Mouse (Mus musculus) kidney, embryonic 14.5 days (tissue): ENCODE data around the gene Gm10959. TPM values are rescaled to one million over a fixed set of nuclear protein-coding genes. Genes with fewer than 3 reads are reported as not detected.

Experiments
- ATAC-seq: fragments of 200-750 bp; cut with Nextera tagmentation; 2 replicates; pipeline ENCODE4 v1.8.0; 2017; ENCODE audit warnings: moderate number of reproducible peaks, mild to moderate bottlenecking, moderate TSS enrichment, moderate library complexity; ENCODE audit not compliant: low FRiP score, low TSS enrichment
- H3K27ac ChIP-seq: fragments of 300-500 bp; sonication (generic); 2 replicates; pipeline ENCODE4 v1.5.1; 2014; ENCODE audit warnings: low read depth, mild to moderate bottlenecking, low read length, moderate library complexity, mixed read lengths
- H3K27me3 ChIP-seq: fragments of 300-500 bp; sonication (generic); 2 replicates; pipeline ENCODE4 v1.6.1; 2014; ENCODE audit warnings: mild to moderate bottlenecking, low read length; ENCODE audit not compliant: control insufficient read depth, insufficient read depth
- H3K36me3 ChIP-seq: fragments of 300-500 bp; sonication (generic); 2 replicates; pipeline ENCODE4 v1.6.1; 2014; ENCODE audit warnings: low read length, mixed read lengths; ENCODE audit not compliant: control insufficient read depth, insufficient read depth
- H3K4me1 ChIP-seq: fragments of 300-500 bp; sonication (generic); 2 replicates; pipeline ENCODE4 v1.6.1; 2014; ENCODE audit warnings: low read length, mixed read lengths; ENCODE audit not compliant: control insufficient read depth, insufficient read depth
- H3K4me2 ChIP-seq: fragments of 300-500 bp; sonication (generic); replicated peaks from 2 replicates; pipeline ENCODE4 v1.6.1; 2014; ENCODE audit warnings: low read depth, mild to moderate bottlenecking, low read length
- H3K4me3 ChIP-seq: fragments of 300-500 bp; sonication (generic); 2 replicates; pipeline ENCODE4 v1.5.1; 2014; ENCODE audit warnings: mild to moderate bottlenecking, low read length
- H3K9ac ChIP-seq: fragments of 300-500 bp; sonication (generic); 2 replicates; pipeline ENCODE4 v1.6.1; 2014; ENCODE audit warnings: low read depth, mild to moderate bottlenecking, low read length, moderate library complexity
- H3K9me3 ChIP-seq: fragments of 300-500 bp; sonication (generic); 2 replicates; pipeline ENCODE4 v1.6.1; 2016; ENCODE audit warnings: low read length; ENCODE audit not compliant: control insufficient read depth
- WGBS: fragments of 180-500 bp; shearing (Covaris S2); extraction: QIAGEN DNeasy Blood & Tissue Kit; methylation state at CpG from one replicate; pipeline ENCODE4 v1.1.7; 2014; 5-methylcytosine and 5-hydroxymethylcytosine counted together
- polyA plus RNA-seq: library from polyadenylated mRNA; unstranded; fragments of >200 nt; fragmentation: Nextera tagmentation; extraction: Ambion mirVana; gene quantifications from 2 replicates; pipeline ENCODE4 v1.2.1, GENCODE M21; 2014

Gm10959 gene
- polyA plus RNA-seq, 1 experiment from 2014 or later, result not detected

DNA sequence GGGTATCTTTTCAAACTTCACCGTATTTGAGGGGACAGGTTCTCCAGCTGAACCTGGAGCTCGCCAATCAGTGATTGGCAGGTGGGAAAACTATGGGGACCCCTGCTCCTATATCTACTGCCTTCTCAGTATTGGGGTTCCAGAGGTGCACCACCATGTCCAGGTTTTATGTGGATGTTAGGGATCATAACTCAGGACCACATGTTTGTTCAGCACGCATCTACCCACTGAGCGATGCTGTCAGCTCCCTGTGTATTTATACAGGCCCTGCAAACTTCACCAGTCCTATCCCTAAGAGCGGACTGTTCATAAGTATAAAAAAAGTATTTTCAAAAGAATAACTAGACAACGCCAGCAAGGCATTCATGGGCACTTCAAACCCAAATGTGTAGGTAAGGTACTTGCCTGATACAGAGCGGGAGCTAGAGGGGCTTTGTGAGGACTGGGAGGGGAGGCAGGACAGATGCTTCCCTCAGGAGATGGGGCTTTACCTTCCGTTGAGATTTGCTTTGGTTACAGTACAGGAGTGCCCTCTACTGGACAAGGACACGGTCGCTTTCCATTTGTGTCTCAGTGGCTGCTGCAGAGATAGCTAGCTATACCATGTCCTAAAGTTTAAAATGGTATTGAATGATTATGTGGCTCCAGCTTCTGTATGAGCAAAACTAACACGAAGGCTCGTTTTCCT lies 15.3 kb downstream of the Gm10959 start:
- H3K27me3 ChIP-seq, result no peaks in the 10 kb centered on the region
- no peaks in the 10 kb centered on the region for H3K36me3 ChIP-seq
- 45% methylated on average over 12 of the region's 12 CpGs for WGBS
- H3K9me3 ChIP-seq, result no peaks in the 10 kb centered on the region
- H3K4me2 ChIP-seq, result no peak overlapping the region
- H3K27ac ChIP-seq, result no peak overlapping the region
- no peaks in the 10 kb centered on the region for H3K4me1 ChIP-seq
- 0 out of 2 replicates have a peak, but pooled peaks have one; percentile 52 for ATAC-seq
- H3K4me3 ChIP-seq, result no peak overlapping the region
- H3K9ac ChIP-seq, result no peak overlapping the region

DNA sequence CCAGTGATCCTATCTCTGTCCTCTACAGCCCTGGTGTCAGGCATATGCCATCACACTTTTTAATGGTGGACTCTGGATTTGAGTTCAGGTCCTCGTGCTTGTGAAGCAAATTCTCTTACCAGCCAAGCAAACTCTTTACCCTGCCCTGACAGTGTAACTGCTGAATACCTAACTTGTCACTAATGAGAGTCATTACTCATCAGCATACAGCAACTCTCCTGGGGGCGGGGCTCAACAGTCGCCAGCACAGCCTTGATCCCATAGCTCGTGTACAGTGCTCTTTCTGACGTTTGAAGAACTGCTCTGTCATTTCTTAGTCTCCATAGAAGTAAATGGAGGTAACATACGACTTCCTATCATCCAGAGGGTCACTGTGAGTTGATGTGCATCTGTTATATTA lies 20.9 kb downstream of the Gm10959 start:
- H3K9me3 ChIP-seq, result no peaks in the 10 kb centered on the region
- H3K4me2 ChIP-seq, result no peak overlapping the region
- H3K4me1 ChIP-seq, result no peaks in the 10 kb centered on the region
- H3K27me3 ChIP-seq, result no peaks in the 10 kb centered on the region
- no peak overlapping the region for H3K9ac ChIP-seq
- no peaks in the 10 kb centered on the region for H3K36me3 ChIP-seq
- 65% methylated on average over 6 of the region's 6 CpGs for WGBS
- no peak overlapping the region for H3K4me3 ChIP-seq
- H3K27ac ChIP-seq, result no peak overlapping the region
- ATAC-seq, result no peak

DNA sequence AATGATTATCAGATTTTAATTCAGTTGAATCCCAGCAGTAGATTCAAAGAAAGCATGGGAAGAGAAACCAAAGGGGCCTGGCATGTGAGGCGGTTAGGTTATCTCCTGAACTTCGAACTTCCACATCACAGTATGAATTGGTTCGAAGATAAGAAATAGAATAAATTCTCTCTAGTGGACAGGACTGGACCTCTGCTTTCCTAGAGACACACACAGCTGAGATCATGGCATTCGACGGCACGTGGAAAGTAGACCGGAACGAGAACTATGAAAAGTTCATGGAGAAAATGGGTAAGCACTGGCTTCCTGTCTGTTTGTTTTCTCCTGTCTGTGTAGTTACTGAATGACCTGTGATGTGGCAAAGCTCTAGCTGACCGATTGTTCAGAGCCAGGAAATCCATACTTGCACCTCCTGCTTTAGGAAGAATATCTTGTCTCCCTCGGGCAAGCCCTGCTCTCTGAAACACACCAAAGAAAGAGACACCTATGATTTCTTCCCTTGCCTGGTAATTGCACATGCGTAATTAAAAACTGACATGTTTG lies 23.9 kb downstream of the Gm10959 start:
- H3K4me3 ChIP-seq, result no peak overlapping the region

DNA sequence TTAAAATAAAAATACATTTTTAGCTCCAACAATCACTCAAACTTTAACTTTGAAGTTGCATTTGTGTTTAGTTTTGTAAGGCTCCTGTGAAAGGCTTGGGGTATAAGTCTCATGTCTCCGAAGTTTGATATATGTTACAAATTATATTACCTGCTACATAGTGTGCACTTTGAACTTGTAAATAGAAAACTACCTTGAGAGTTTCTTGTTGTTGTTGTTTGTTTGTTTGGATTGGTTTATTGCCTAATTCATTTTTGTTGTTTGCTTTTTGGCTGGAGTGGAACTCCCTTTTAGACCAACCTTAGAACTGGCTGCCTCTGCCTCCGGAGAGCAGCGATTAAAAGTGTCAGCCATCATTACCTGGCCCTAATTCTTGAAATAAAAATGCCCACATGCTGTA lies 24.4 kb downstream of the Gm10959 start, which contains the start of gene Fabp2:
Gene Fabp2 (plus strand): TSS at position 301 of the 400 bp plus-strand sequence.
- H3K27ac ChIP-seq, result no peak within 1 kb of the TSS
- no peaks in the 10 kb centered on the region for H3K4me1 ChIP-seq
- ATAC-seq, result no peak
- no peaks in the 10 kb centered on the region for H3K9me3 ChIP-seq
- no peak within 1 kb of the TSS for H3K4me2 ChIP-seq
- no peaks in the 10 kb centered on the region for H3K27me3 ChIP-seq
- 87% methylated on average over 3 of the region's 3 CpGs for WGBS
- H3K9ac ChIP-seq, result no peak within 1 kb of the TSS
- H3K36me3 ChIP-seq, result no peaks in the 10 kb centered on the region
- H3K4me3 ChIP-seq, result no peak within 1 kb of the TSS

More for the DNA sequence above, 23.9 kb downstream of the Gm10959 start:
- no peak overlapping the region for H3K4me2 ChIP-seq
- H3K27ac ChIP-seq, result no peak overlapping the region
- H3K36me3 ChIP-seq, result no peaks in the 10 kb centered on the region
- H3K9me3 ChIP-seq, result no peaks in the 10 kb centered on the region
- no peaks in the 10 kb centered on the region for H3K27me3 ChIP-seq
- H3K9ac ChIP-seq, result no peak overlapping the region
- 84% methylated on average over 11 of the region's 11 CpGs for WGBS
- ATAC-seq, result no peak
- H3K4me1 ChIP-seq, result no peaks in the 10 kb centered on the region

DNA sequence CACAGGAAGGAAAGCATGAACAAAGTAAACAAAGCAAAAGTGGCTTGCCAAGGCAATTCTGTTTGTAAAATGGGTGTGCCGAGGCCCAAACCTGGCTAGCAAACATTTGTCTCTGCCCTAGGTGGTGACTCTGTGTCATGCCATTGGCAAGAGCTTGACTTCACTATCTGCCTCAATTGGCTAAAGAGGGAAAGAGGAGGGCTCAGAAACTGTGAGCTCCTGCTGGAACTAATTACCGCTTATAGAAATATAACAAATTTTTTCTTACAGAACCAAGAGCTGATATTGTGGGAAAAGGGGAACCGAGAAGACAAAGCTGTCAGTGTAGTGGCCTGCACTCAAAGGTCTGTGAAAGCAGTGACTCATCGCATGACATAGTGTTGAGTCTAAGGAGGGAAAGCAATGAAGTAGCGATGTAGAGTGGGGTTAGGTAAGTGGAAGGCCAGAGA lies 30.8 kb downstream of the Gm10959 start:
- Histone ChIP-seq H3K4me2 (no peak overlapping the region), H3K36me3 (no peaks in the 10 kb centered on the region), H3K4me1 (no peaks in the 10 kb centered on the region), H3K9me3 (no peaks in the 10 kb centered on the region), H3K27ac (no peak overlapping the region), H3K4me3 (no peak overlapping the region), H3K27me3 (no peaks in the 10 kb centered on the region), H3K9ac (no peak overlapping the region)
- ATAC-seq, result no peak
- WGBS, result 85% methylated on average over 5 of the region's 5 CpGs

DNA sequence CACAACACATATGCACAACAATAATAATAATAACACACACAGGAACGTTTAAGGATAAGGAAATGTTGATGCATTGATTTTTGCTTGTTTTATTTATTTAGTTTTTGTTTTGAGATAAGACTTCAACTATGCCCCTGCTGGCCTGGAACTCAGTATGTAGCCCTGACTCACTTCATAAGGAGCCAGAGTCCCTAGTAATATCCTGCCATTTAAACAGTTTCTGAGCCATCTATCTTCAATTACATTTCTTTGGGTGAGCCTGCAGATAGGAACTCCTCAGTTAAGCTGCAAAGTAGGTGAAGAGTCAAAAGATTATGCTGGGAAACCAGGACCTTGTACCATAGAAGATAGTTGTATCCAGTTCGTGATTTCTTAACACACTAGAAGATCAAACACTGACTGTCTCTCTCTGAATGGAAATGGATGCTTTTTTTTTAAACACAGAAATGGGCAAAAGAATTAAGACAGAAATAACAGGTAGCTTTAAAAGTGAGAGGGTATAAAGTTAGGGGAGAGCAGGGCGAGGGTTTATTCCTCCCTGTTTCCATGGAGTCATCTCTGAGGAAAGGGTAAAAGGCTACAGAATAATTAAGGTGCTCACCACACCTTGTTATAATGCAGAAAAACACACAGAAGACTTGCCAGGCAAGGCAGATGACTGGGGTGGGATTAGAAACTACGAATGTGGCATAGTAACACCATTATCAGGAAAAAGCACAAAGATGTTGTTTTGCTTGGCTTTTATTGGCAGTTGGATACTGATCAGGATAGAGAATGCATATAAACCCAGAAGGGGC lies 31.5 kb downstream of the Gm10959 start:
- Histone ChIP-seq H3K27me3 (no peaks in the 10 kb centered on the region), H3K4me1 (no peaks in the 10 kb centered on the region), H3K9ac (no peak overlapping the region), H3K4me3 (no peak overlapping the region), H3K27ac (no peak overlapping the region), H3K36me3 (no peaks in the 10 kb centered on the region), H3K4me2 (no peak overlapping the region), H3K9me3 (no peaks in the 10 kb centered on the region)
- 85% methylated on average over 4 of the region's 4 CpGs for WGBS
- ATAC-seq, result no peak

DNA sequence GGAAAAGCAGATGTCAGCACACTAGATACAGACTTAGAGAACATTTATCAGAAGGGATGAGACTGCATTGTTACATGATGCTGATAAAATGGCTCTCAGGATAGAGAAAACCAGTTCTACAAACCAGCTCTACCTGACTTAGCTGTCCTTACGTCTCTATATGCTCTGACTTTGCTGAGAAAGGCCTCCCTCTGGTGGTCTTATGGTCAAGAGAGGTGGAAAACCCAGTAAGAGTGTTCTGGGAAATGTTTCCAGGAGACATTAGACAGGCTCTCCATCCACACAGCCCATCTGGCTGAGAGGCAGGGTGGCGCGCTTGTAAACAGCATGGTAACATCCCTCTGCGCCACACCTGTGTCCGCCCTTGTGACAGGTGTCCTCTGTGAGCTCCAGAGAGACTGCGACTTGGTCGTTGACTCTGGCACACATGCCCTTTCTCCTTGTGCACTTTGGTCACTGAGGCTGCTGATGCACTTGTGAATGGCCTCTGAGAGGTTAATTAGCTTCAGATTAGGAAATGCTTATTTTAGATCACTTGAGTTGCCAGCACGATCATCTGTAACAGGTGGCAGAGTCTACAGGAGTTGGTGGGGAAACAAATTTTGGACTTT lies 40.4 kb downstream of the Gm10959 start:
- WGBS, result 87% methylated on average over 8 of the region's 8 CpGs
- no peak overlapping the region for H3K4me2 ChIP-seq

DNA sequence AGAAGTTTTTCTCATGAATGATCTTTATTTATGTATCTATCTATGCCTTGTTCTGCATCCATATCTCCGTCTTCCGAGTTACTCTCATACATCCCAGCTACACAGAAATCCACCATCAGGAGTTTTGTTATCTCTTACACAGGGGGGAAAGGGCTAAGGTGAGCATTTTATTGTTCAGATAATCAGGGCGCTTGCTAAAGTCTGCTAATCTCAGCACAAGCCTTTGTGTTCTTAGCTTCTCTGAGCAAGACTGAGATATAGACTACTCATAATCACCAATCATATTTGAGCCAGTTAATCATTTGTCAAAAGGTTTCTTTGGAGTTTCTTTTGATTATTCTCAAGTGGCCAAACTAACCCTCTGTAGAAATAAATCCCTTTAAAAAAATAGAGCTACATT lies 41.6 kb downstream of the Gm10959 start:
- no peaks in the 10 kb centered on the region for H3K27me3 ChIP-seq
- H3K27ac ChIP-seq, result no peak overlapping the region
- H3K4me3 ChIP-seq, result no peak overlapping the region
- H3K36me3 ChIP-seq, result no peaks in the 10 kb centered on the region
- no peak for ATAC-seq
- H3K9ac ChIP-seq, result no peak overlapping the region
- H3K9me3 ChIP-seq, result no peaks in the 10 kb centered on the region
- 97% methylated on average over 3 of the region's 3 CpGs for WGBS
- no peaks in the 10 kb centered on the region for H3K4me1 ChIP-seq
- no peak overlapping the region for H3K4me2 ChIP-seq

More for the DNA sequence above, 40.4 kb downstream of the Gm10959 start:
- H3K27ac ChIP-seq, result no peak overlapping the region
- ATAC-seq, result no peak
- no peak overlapping the region for H3K4me3 ChIP-seq
- no peak overlapping the region for H3K9ac ChIP-seq
- H3K27me3 ChIP-seq, result no peaks in the 10 kb centered on the region
- no peaks in the 10 kb centered on the region for H3K9me3 ChIP-seq
- H3K36me3 ChIP-seq, result no peaks in the 10 kb centered on the region
- H3K4me1 ChIP-seq, result no peaks in the 10 kb centered on the region
